Mouse (Mus musculus) limb, embryonic 12.5 days (tissue): ENCODE measurements around the gene Aif1. TPM values are rescaled to one million over a fixed set of nuclear protein-coding genes. Genes with fewer than 3 reads are reported as not detected.

Source experiments
- ATAC-seq: fragments of 200-750 bp; cut with Nextera tagmentation; 2 replicates; pipeline ENCODE4 v1.8.0; 2017; ENCODE audit warnings: low read depth, moderate TSS enrichment; ENCODE audit not compliant: insufficient number of reproducible peaks, insufficient read depth, low FRiP score, low TSS enrichment
- H3K27ac ChIP-seq: fragments of 300-500 bp; sonication (generic); 2 replicates; pipeline ENCODE4 v1.5.1; 2016; ENCODE audit warnings: mild to moderate bottlenecking, moderate library complexity
- H3K27me3 ChIP-seq: fragments of 300-500 bp; sonication (generic); 2 replicates; pipeline ENCODE4 v1.6.1; 2016; ENCODE audit warnings: mild to moderate bottlenecking, moderate library complexity
- H3K36me3 ChIP-seq: fragments of 300-500 bp; sonication (generic); 2 replicates; pipeline ENCODE4 v1.6.1; 2016; ENCODE audit warnings: mild to moderate bottlenecking, moderate library complexity
- H3K4me1 ChIP-seq: fragments of 300-500 bp; sonication (generic); replicated peaks from 2 replicates; pipeline ENCODE4 v1.6.1; 2016
- H3K4me2 ChIP-seq: fragments of 300-500 bp; sonication (generic); 2 replicates; pipeline ENCODE4 v1.6.1; 2016; ENCODE audit warnings: mild to moderate bottlenecking, moderate library complexity
- H3K4me3 ChIP-seq: fragments of 300-500 bp; sonication (generic); replicated peaks from 2 replicates; pipeline ENCODE4 v1.5.1; 2016; ENCODE audit warnings: mild to moderate bottlenecking
- H3K9ac ChIP-seq: fragments of 300-500 bp; sonication (generic); replicated peaks from 2 replicates; pipeline ENCODE4 v1.6.1; 2016; ENCODE audit warnings: mild to moderate bottlenecking, moderate library complexity
- H3K9me3 ChIP-seq: fragments of 300-500 bp; sonication (generic); 2 replicates; pipeline ENCODE4 v1.6.1; 2016; ENCODE audit warnings: mild to moderate bottlenecking, moderate library complexity
- WGBS: fragments of 180-500 bp; shearing (Covaris S2); methylation state at CpG from one replicate; pipeline ENCODE4 v1.1.7; 2016; 5-methylcytosine and 5-hydroxymethylcytosine counted together
- polyA plus RNA-seq: library from polyadenylated mRNA; unstranded; fragments of >200 nt; fragmentation: Nextera tagmentation; extraction: Ambion mirVana; gene quantifications from 2 replicates; pipeline ENCODE4 v1.2.1, GENCODE M21; 2016

The Aif1 gene
- polyA plus RNA-seq, 1 experiment from 2014 or later, result 4.9 TPM

GRCm38 (mm10) chr17:35178528-35178927 lies 2.7 kb upstream of the Aif1 start:
- H3K27me3 ChIP-seq, result no peaks in the 10 kb centered on the region
- ATAC-seq, result peak; percentile 57; the same call in 1 of the 2 replicates
- WGBS, result 12% methylated on average over 5 of the region's 5 CpGs
- no peak overlapping the region for H3K4me2 ChIP-seq
- H3K36me3 ChIP-seq, result no peaks in the 10 kb centered on the region
- no peak overlapping the region for H3K9ac ChIP-seq
- no peak overlapping the region for H3K4me3 ChIP-seq
- H3K4me1 ChIP-seq, result 0 out of 2 replicates have a peak, but pooled peaks cover 4% of the 10 kb centered on the region
- H3K9me3 ChIP-seq, result no peaks in the 10 kb centered on the region
- no peak overlapping the region for H3K27ac ChIP-seq

- Histone ChIP-seq H3K27ac (no peak overlapping the region), H3K27me3 (no peaks in the 10 kb centered on the region), H3K9me3 (no peaks in the 10 kb centered on the region), H3K4me1 (0 out of 2 replicates have a peak, but pooled peaks cover 4% of the 10 kb centered on the region), H3K4me3 (no peak overlapping the region), H3K36me3 (no peaks in the 10 kb centered on the region), H3K4me2 (no peak overlapping the region), H3K9ac (no peak overlapping the region; the same call in 1 of the 2 replicates)
- ATAC-seq, result no peak
- 75% methylated on average over 6 of the region's 6 CpGs for WGBS
Measured at GRCm38 (mm10) chr17:35175382-35175781, 486 bp downstream of the Aif1 start.

- ATAC-seq, result no peak
- 45% methylated on average over 8 of the region's 8 CpGs for WGBS
- Histone ChIP-seq H3K4me2 (no peak overlapping the region), H3K4me3 (no peak overlapping the region), H3K27ac (no peak overlapping the region), H3K9me3 (no peaks in the 10 kb centered on the region), H3K4me1 (0 out of 2 replicates have a peak, but pooled peaks cover 4% of the 10 kb centered on the region), H3K36me3 (no peaks in the 10 kb centered on the region), H3K27me3 (no peaks in the 10 kb centered on the region), H3K9ac (no peak overlapping the region)
Measured at GRCm38 (mm10) chr17:35174201-35174977, 1.5 kb downstream of the Aif1 start.

GRCm38 (mm10) chr17:35173329-35173728 lies 2.5 kb downstream of the Aif1 start:
- 74% methylated on average over 3 of the region's 3 CpGs for WGBS
- no peak overlapping the region for H3K4me3 ChIP-seq
- ATAC-seq, result no peak
- H3K9ac ChIP-seq, result no peak overlapping the region
- 0 out of 2 replicates have a peak, but pooled peaks cover 4% of the 10 kb centered on the region for H3K4me1 ChIP-seq
- no peaks in the 10 kb centered on the region for H3K27me3 ChIP-seq
- no peak overlapping the region for H3K4me2 ChIP-seq
- H3K36me3 ChIP-seq, result no peaks in the 10 kb centered on the region
- no peaks in the 10 kb centered on the region for H3K9me3 ChIP-seq
- H3K27ac ChIP-seq, result no peak overlapping the region

- no peak overlapping the region for H3K9ac ChIP-seq
- no peak for ATAC-seq
- 0 out of 2 replicates have a peak, but pooled peaks cover 4% of the 10 kb centered on the region for H3K4me1 ChIP-seq
- 71% methylated on average over 11 of the region's 11 CpGs for WGBS
- H3K36me3 ChIP-seq, result no peaks in the 10 kb centered on the region
- no peaks in the 10 kb centered on the region for H3K9me3 ChIP-seq
- H3K27me3 ChIP-seq, result no peaks in the 10 kb centered on the region
- H3K27ac ChIP-seq, result no peak overlapping the region
- no peak overlapping the region for H3K4me2 ChIP-seq
- H3K4me3 ChIP-seq, result no peak overlapping the region
Measured at GRCm38 (mm10) chr17:35172445-35173234, 3.2 kb downstream of the Aif1 start.

GRCm38 (mm10) chr17:35168541-35169207 lies 7.2 kb downstream of the Aif1 start:
- no peaks in the 10 kb centered on the region for H3K36me3 ChIP-seq
- no peak overlapping the region for H3K27ac ChIP-seq
- ATAC-seq, result no peak
- no peaks in the 10 kb centered on the region for H3K9me3 ChIP-seq
- 26% methylated on average over 4 of the region's 4 CpGs for WGBS
- H3K9ac ChIP-seq, result no peak overlapping the region
- H3K4me1 ChIP-seq, result peaks cover 10% of the 10 kb centered on the region; the same call in 1 of the 2 replicates
- no peaks in the 10 kb centered on the region for H3K27me3 ChIP-seq
- no peak overlapping the region for H3K4me2 ChIP-seq
- no peak overlapping the region for H3K4me3 ChIP-seq

GRCm38 (mm10) chr17:35167794-35168193 lies 8.1 kb downstream of the Aif1 start:
- 85% methylated on average over 7 of the region's 7 CpGs for WGBS

GRCm38 (mm10) chr17:35166352-35167035 lies 9.4 kb downstream of the Aif1 start:
- Histone ChIP-seq H3K27ac (peak overlapping the region; percentile 98), H3K4me2 (peak overlapping the region; percentile 92), H3K9me3 (no peaks in the 10 kb centered on the region), H3K36me3 (peaks cover 13% of the 10 kb centered on the region), H3K27me3 (no peaks in the 10 kb centered on the region), H3K4me3 (peak overlapping the region; percentile 99), H3K9ac (no peak overlapping the region), H3K4me1 (peaks cover 22% of the 10 kb centered on the region)
- no peak for ATAC-seq
- 70% methylated on average over 8 of the region's 8 CpGs for WGBS

More at GRCm38 (mm10) chr17:35167794-35168193, 8.1 kb downstream of the Aif1 start:
- no peak for ATAC-seq
- H3K9me3 ChIP-seq, result no peaks in the 10 kb centered on the region
- H3K4me2 ChIP-seq, result no peak overlapping the region
- peaks cover 16% of the 10 kb centered on the region for H3K4me1 ChIP-seq
- no peak overlapping the region for H3K4me3 ChIP-seq
- H3K27ac ChIP-seq, result no peak overlapping the region
- H3K36me3 ChIP-seq, result peaks cover under 1% of the 10 kb centered on the region; the same call in 1 of the 2 replicates
- H3K27me3 ChIP-seq, result no peaks in the 10 kb centered on the region
- H3K9ac ChIP-seq, result no peak overlapping the region

GRCm38 (mm10) chr17:35165451-35166155 lies 10.3 kb downstream of the Aif1 start:
- H3K4me3 ChIP-seq, result peak overlapping the region; percentile 99
- no peaks in the 10 kb centered on the region for H3K9me3 ChIP-seq
- peak; percentile 83 for ATAC-seq
- H3K9ac ChIP-seq, result peak overlapping the region; percentile 100
- H3K4me1 ChIP-seq, result peaks cover 22% of the 10 kb centered on the region
- H3K27me3 ChIP-seq, result no peaks in the 10 kb centered on the region
- peaks cover 22% of the 10 kb centered on the region for H3K36me3 ChIP-seq
- peak overlapping the region; percentile 92 for H3K4me2 ChIP-seq
- peak overlapping the region; percentile 98 for H3K27ac ChIP-seq
- 28% methylated on average over 12 of the region's 12 CpGs for WGBS
